Mouse (Mus musculus): ENCODE data around the gene Bmp2k. TPM values are rescaled to one million over a fixed set of nuclear protein-coding genes. Genes with fewer than 3 reads are reported as not detected.
A peak's percentile ranks its signal among the peaks of the same experiment; 100 is the strongest.
"Not testable (repeated sequence)": the region's sequence is repeated elsewhere in the genome, so short reads cannot be mapped to it uniquely, and the experiment has no call there.

Gene Bmp2k
- polyA plus RNA-seq, 1 experiment from 2014 or later = 12.7 TPM

- Histone ChIP-seq H3K4me3 (ENCODE audit: low read depth, low read length) (no peak overlapping the region), H3K4me2 (ENCODE audit: low read depth, low read length) (no peak overlapping the region), H3K9ac (ENCODE audit: low read depth, low read length) (no peak overlapping the region), H3K9me3 (ENCODE audit: control insufficient read depth, low read length) (no peaks in the 10 kb centered on the region), H3K36me3 (ENCODE audit: control insufficient read depth, insufficient read depth, low read length) (no peaks in the 10 kb centered on the region), H3K27me3 (replicated peaks; ENCODE audit: control insufficient read depth, insufficient read depth, low read length) (no peaks in the 10 kb centered on the region), H3K4me1 (ENCODE audit: control insufficient read depth, insufficient read depth, low read length) (no peaks in the 10 kb centered on the region), H3K27ac (replicated peaks; ENCODE audit: low read depth, low read length) (no peak overlapping the region)
- WGBS = 85% methylated on average over 11 of the region's 11 CpGs
- DNase-seq (ENCODE audit: low spot score) = no peak
- ATAC-seq (ENCODE audit: low read depth) = no peak
Measured at GRCm38 (mm10) chr5:97009601-97010335, 12.3 kb downstream of the Bmp2k start.

GRCm38 (mm10) chr5:97015781-97016508 is 18.5 kb downstream of the Bmp2k start:
- no peaks in the 10 kb centered on the region for H3K27me3 ChIP-seq (replicated peaks; ENCODE audit: control insufficient read depth, insufficient read depth, low read length)
- H3K9ac ChIP-seq (ENCODE audit: low read depth, low read length) = no peak overlapping the region
- DNase-seq (ENCODE audit: low spot score) = no peak
- H3K4me3 ChIP-seq (ENCODE audit: low read depth, low read length) = no peak overlapping the region
- no peaks in the 10 kb centered on the region for H3K36me3 ChIP-seq (ENCODE audit: control insufficient read depth, insufficient read depth, low read length)
- H3K27ac ChIP-seq (replicated peaks; ENCODE audit: low read depth, low read length) = no peak overlapping the region
- WGBS = 78% methylated on average over 11 of the region's 11 CpGs
- H3K4me1 ChIP-seq (ENCODE audit: control insufficient read depth, insufficient read depth, low read length) = no peaks in the 10 kb centered on the region; the same call in 1 of the 2 replicates
- no peaks in the 10 kb centered on the region for H3K9me3 ChIP-seq (ENCODE audit: control insufficient read depth, low read length)
- H3K4me2 ChIP-seq (ENCODE audit: low read depth, low read length) = no peak overlapping the region
- no peak for ATAC-seq (ENCODE audit: low read depth)

- no peaks in the 10 kb centered on the region for H3K27me3 ChIP-seq (replicated peaks; ENCODE audit: control insufficient read depth, insufficient read depth, low read length)
- no peak overlapping the region for H3K4me2 ChIP-seq (ENCODE audit: low read depth, low read length)
- H3K27ac ChIP-seq (replicated peaks; ENCODE audit: low read depth, low read length) = no peak overlapping the region
- ATAC-seq (ENCODE audit: low read depth) (no peak), DNase-seq (ENCODE audit: low spot score) (no peak)
- no peaks in the 10 kb centered on the region for H3K36me3 ChIP-seq (ENCODE audit: control insufficient read depth, insufficient read depth, low read length)
- H3K9me3 ChIP-seq (ENCODE audit: control insufficient read depth, low read length) = no peaks in the 10 kb centered on the region
- H3K4me1 ChIP-seq (ENCODE audit: control insufficient read depth, insufficient read depth, low read length) = no peaks in the 10 kb centered on the region; the same call in 1 of the 2 replicates
- 88% methylated on average over 9 of the region's 9 CpGs for WGBS
- H3K4me3 ChIP-seq (ENCODE audit: low read depth, low read length) = no peak overlapping the region
- H3K9ac ChIP-seq (ENCODE audit: low read depth, low read length) = no peak overlapping the region
Measured at GRCm38 (mm10) chr5:97016842-97017577, 19.5 kb downstream of the Bmp2k start.

GRCm38 (mm10) chr5:97022305-97023278 is 25.1 kb downstream of the Bmp2k start:
- Histone ChIP-seq H3K9me3 (ENCODE audit: control insufficient read depth, low read length) (no peaks in the 10 kb centered on the region), H3K9ac (ENCODE audit: low read depth, low read length) (no peak overlapping the region), H3K4me1 (ENCODE audit: control insufficient read depth, insufficient read depth, low read length) (no peaks in the 10 kb centered on the region), H3K4me2 (ENCODE audit: low read depth, low read length) (no peak overlapping the region), H3K4me3 (ENCODE audit: low read depth, low read length) (no peak overlapping the region), H3K27me3 (replicated peaks; ENCODE audit: control insufficient read depth, insufficient read depth, low read length) (no peaks in the 10 kb centered on the region), H3K36me3 (ENCODE audit: control insufficient read depth, insufficient read depth, low read length) (no peaks in the 10 kb centered on the region), H3K27ac (replicated peaks; ENCODE audit: low read depth, low read length) (no peak overlapping the region)
- 76% methylated on average over 15 of the region's 15 CpGs for WGBS
- ATAC-seq (ENCODE audit: low read depth) = peak; percentile 70; the same call in 1 of the 2 replicates
- DNase-seq (ENCODE audit: low spot score) = peak; percentile 14

- no peak overlapping the region for H3K27ac ChIP-seq (replicated peaks; ENCODE audit: low read depth, low read length)
- H3K4me3 ChIP-seq (ENCODE audit: low read depth, low read length) = no peak overlapping the region
- H3K27me3 ChIP-seq (replicated peaks; ENCODE audit: control insufficient read depth, insufficient read depth, low read length) = no peaks in the 10 kb centered on the region
- 92% methylated on average over 5 of the region's 5 CpGs for WGBS
- no peak overlapping the region for H3K4me2 ChIP-seq (ENCODE audit: low read depth, low read length)
- no peaks in the 10 kb centered on the region for H3K4me1 ChIP-seq (ENCODE audit: control insufficient read depth, insufficient read depth, low read length)
- H3K36me3 ChIP-seq (ENCODE audit: control insufficient read depth, insufficient read depth, low read length) = no peaks in the 10 kb centered on the region
- no peaks in the 10 kb centered on the region for H3K9me3 ChIP-seq (ENCODE audit: control insufficient read depth, low read length)
- no peak for ATAC-seq (ENCODE audit: low read depth)
- no peak overlapping the region for H3K9ac ChIP-seq (ENCODE audit: low read depth, low read length)
- DNase-seq (ENCODE audit: low spot score) = no peak
Measured at GRCm38 (mm10) chr5:97024834-97025233, 27.3 kb downstream of the Bmp2k start.

GRCm38 (mm10) chr5:97025650-97026049 is 28.2 kb downstream of the Bmp2k start:
- H3K4me3 ChIP-seq (ENCODE audit: low read depth, low read length) = no peak overlapping the region
- no peaks in the 10 kb centered on the region for H3K36me3 ChIP-seq (ENCODE audit: control insufficient read depth, insufficient read depth, low read length)
- DNase-seq (ENCODE audit: low spot score) (no peak), ATAC-seq (ENCODE audit: low read depth) (no peak)
- WGBS = 87% methylated on average over 6 of the region's 6 CpGs
- H3K9ac ChIP-seq (ENCODE audit: low read depth, low read length) = no peak overlapping the region
- H3K4me2 ChIP-seq (ENCODE audit: low read depth, low read length) = no peak overlapping the region
- no peaks in the 10 kb centered on the region for H3K9me3 ChIP-seq (ENCODE audit: control insufficient read depth, low read length)
- H3K27ac ChIP-seq (replicated peaks; ENCODE audit: low read depth, low read length) = no peak overlapping the region
- H3K27me3 ChIP-seq (replicated peaks; ENCODE audit: control insufficient read depth, insufficient read depth, low read length) = no peaks in the 10 kb centered on the region
- H3K4me1 ChIP-seq (ENCODE audit: control insufficient read depth, insufficient read depth, low read length) = no peaks in the 10 kb centered on the region

GRCm38 (mm10) chr5:97028004-97028403 is 30.5 kb downstream of the Bmp2k start:
- 85% methylated on average over 8 of the region's 8 CpGs for WGBS

GRCm38 (mm10) chr5:97028840-97029239 is 31.4 kb downstream of the Bmp2k start:
- DNase-seq (ENCODE audit: low spot score); ATAC-seq (ENCODE audit: low read depth); H3K27ac ChIP-seq (replicated peaks; ENCODE audit: low read depth, low read length); H3K27me3 ChIP-seq (replicated peaks; ENCODE audit: control insufficient read depth, insufficient read depth, low read length); H3K4me1 ChIP-seq (ENCODE audit: control insufficient read depth, insufficient read depth, low read length); H3K9ac ChIP-seq (ENCODE audit: low read depth, low read length); H3K36me3 ChIP-seq (ENCODE audit: control insufficient read depth, insufficient read depth, low read length); H3K9me3 ChIP-seq (ENCODE audit: control insufficient read depth, low read length); H3K4me3 ChIP-seq (ENCODE audit: low read depth, low read length); H3K4me2 ChIP-seq (ENCODE audit: low read depth, low read length): not testable (repeated sequence)
- WGBS = 78% methylated on average over 1 of the region's 1 CpGs

More at GRCm38 (mm10) chr5:97028004-97028403, 30.5 kb downstream of the Bmp2k start:
- no peak overlapping the region for H3K4me2 ChIP-seq (ENCODE audit: low read depth, low read length)
- no peak overlapping the region for H3K4me3 ChIP-seq (ENCODE audit: low read depth, low read length)
- H3K9ac ChIP-seq (ENCODE audit: low read depth, low read length) = no peak overlapping the region
- no peaks in the 10 kb centered on the region for H3K9me3 ChIP-seq (ENCODE audit: control insufficient read depth, low read length)
- H3K36me3 ChIP-seq (ENCODE audit: control insufficient read depth, insufficient read depth, low read length) = 0 out of 2 replicates have a peak, but pooled peaks cover 9% of the 10 kb centered on the region
- ATAC-seq (ENCODE audit: low read depth) = no peak
- H3K4me1 ChIP-seq (ENCODE audit: control insufficient read depth, insufficient read depth, low read length) = no peaks in the 10 kb centered on the region
- DNase-seq (ENCODE audit: low spot score) = no peak
- H3K27me3 ChIP-seq (replicated peaks; ENCODE audit: control insufficient read depth, insufficient read depth, low read length) = no peaks in the 10 kb centered on the region
- H3K27ac ChIP-seq (replicated peaks; ENCODE audit: low read depth, low read length) = no peak overlapping the region
